Comparison of ENCODE assay signal across 8 mouse cellular contexts in genomic region chr8:100772742-100773370, GRCm38 (mm10).
DNase-seq lines count a peak whose midpoint lies in the region; ATAC-seq lines count a peak whose summit lies in the region.

No protein-coding gene starts in this region.

- H3K9ac ChIP-seq in kidney, embryonic 14.5 days (ENCODE audit: low read depth, low read length), result no peak overlapping the region
- H3K9ac ChIP-seq in neural tube, embryonic 15.5 days (replicated peaks), result peak overlapping the region; percentile 45

- H3K27ac ChIP-seq in kidney, embryonic 14.5 days (ENCODE audit: low read depth, low read length), result no peak overlapping the region
- H3K27ac ChIP-seq in limb, embryonic 10.5 days, result peak overlapping the region; percentile 73; the same call in 1 of the 2 replicates
- no peak overlapping the region; the same call in 1 of the 2 replicates for H3K27ac ChIP-seq in neural tube, embryonic 15.5 days (replicated peaks)

- peak; percentile 0 to 20 for DNase-seq in urinary bladder, adult 18-20 months (ENCODE audit: low spot score in 2 of 2)
- no peak for DNase-seq in urinary bladder, postnatal 4 days (ENCODE audit: low spot score in 2 of 2)
- DNase-seq in cerebellum, postnatal 36 days, result peak; percentile 58 to 75
- peak; percentile 71 for DNase-seq in limb, embryonic 10.5 days (ENCODE audit: low spot score)

- no peaks in the 10 kb centered on the region for H3K36me3 ChIP-seq in kidney, embryonic 14.5 days (ENCODE audit: control insufficient read depth, insufficient read depth, low read length)
- no peaks in the 10 kb centered on the region for H3K36me3 ChIP-seq in limb, embryonic 10.5 days
- H3K36me3 ChIP-seq in neural tube, embryonic 15.5 days, result no peaks in the 10 kb centered on the region

- no peak overlapping the region for H3K4me2 ChIP-seq in kidney, embryonic 14.5 days (replicated peaks; ENCODE audit: low read depth, low read length)
- H3K4me2 ChIP-seq in neural tube, embryonic 15.5 days, result peak overlapping the region; percentile 49

- ATAC-seq in granulocyte monocyte progenitor cell, adult 5-6 weeks (replicated peaks; ENCODE audit: poor library complexity, severe bottlenecking), result 0 out of 2 replicates have a peak, but pooled peaks have one; percentile 30
- peak; percentile 43; the same call in 1 of the 2 replicates for ATAC-seq in kidney, embryonic 14.5 days (ENCODE audit: low FRiP score, low TSS enrichment)
- peak; percentile 66; the same call in 1 of the 2 replicates for ATAC-seq in neural tube, embryonic 15.5 days (ENCODE audit: low FRiP score)
- ATAC-seq in CD4-positive, CD25-positive, alpha-beta regulatory T cell, adult 4 months, result no peak

- 24% methylated on average over 9 of the region's 9 CpGs for WGBS in kidney, embryonic 14.5 days
- WGBS in limb, embryonic 10.5 days, result 29% methylated on average over 9 of the region's 9 CpGs
- 18% methylated on average over 9 of the region's 9 CpGs for WGBS in neural tube, embryonic 15.5 days

- no peaks in the 10 kb centered on the region for H3K9me3 ChIP-seq in kidney, embryonic 14.5 days (ENCODE audit: control insufficient read depth, low read length)
- no peaks in the 10 kb centered on the region for H3K9me3 ChIP-seq in limb, embryonic 10.5 days (replicated peaks)
- no peaks in the 10 kb centered on the region for H3K9me3 ChIP-seq in neural tube, embryonic 15.5 days (replicated peaks)

- H3K4me3 ChIP-seq in kidney, embryonic 14.5 days (ENCODE audit: low read length), result no peak overlapping the region
- no peak overlapping the region for H3K4me3 ChIP-seq in limb, embryonic 10.5 days
- H3K4me3 ChIP-seq in neural tube, embryonic 15.5 days (replicated peaks), result peak overlapping the region; percentile 15; the same call in 1 of the 2 replicates

- H3K27me3 ChIP-seq in kidney, embryonic 14.5 days (ENCODE audit: control insufficient read depth, insufficient read depth, low read length), result no peaks in the 10 kb centered on the region
- no peaks in the 10 kb centered on the region for H3K27me3 ChIP-seq in limb, embryonic 10.5 days (ENCODE audit: low read depth, poor library complexity, severe bottlenecking)
- no peaks in the 10 kb centered on the region for H3K27me3 ChIP-seq in neural tube, embryonic 15.5 days (replicated peaks)

- H3K4me1 ChIP-seq in kidney, embryonic 14.5 days (ENCODE audit: control insufficient read depth, insufficient read depth, low read length), result no peaks in the 10 kb centered on the region
- no peaks in the 10 kb centered on the region for H3K4me1 ChIP-seq in limb, embryonic 10.5 days
- H3K4me1 ChIP-seq in neural tube, embryonic 15.5 days, result peaks cover 4% of the 10 kb centered on the region; the same call in 1 of the 2 replicates

Comparison
In these comparisons a context has a peak if more than half of its experiments do, and no peak if none do; other contexts are left out.
1. DNase-seq: peak in urinary bladder, adult 18-20 months (2 of 2), cerebellum, postnatal 36 days (2 of 2) and limb, embryonic 10.5 days (single experiment); none in urinary bladder, postnatal 4 days (0 of 2).